Mouse (Mus musculus) kidney, postnatal 14 days (tissue): ENCODE results near the gene Hnrnpa1.
"Not testable (repeated sequence)": the region's sequence is repeated elsewhere in the genome, so short reads cannot be mapped to it uniquely, and the experiment has no call there.

Experiments
- DNase-seq: peaks from one replicate; pipeline ENCODE4 v3.0.0; 2022; ENCODE audit warnings: mixed read lengths

Hnrnpa1 gene

GRCm38 (mm10) chr15:103275943-103276342, 35.7 kb downstream of the Hnrnpa1 start:
- not testable (repeated sequence) for DNase-seq

- DNase-seq = no peak
These were observed 37.7 kb downstream of the Hnrnpa1 start for GRCm38 (mm10) chr15:103277949-103278348.

- peak; percentile 57 for DNase-seq
These were observed 39.5 kb downstream of the Hnrnpa1 start for GRCm38 (mm10) chr15:103279750-103280149.

GRCm38 (mm10) chr15:103280817-103281464, 40.7 kb downstream of the Hnrnpa1 start:
- DNase-seq = no peak

- no peak for DNase-seq
These were observed 41.4 kb downstream of the Hnrnpa1 start for GRCm38 (mm10) chr15:103281465-103282205.

- peak; percentile 60 for DNase-seq
These were observed 43.8 kb downstream of the Hnrnpa1 start for GRCm38 (mm10) chr15:103284066-103284465.

- DNase-seq = no peak
These were observed 44.4 kb downstream of the Hnrnpa1 start for GRCm38 (mm10) chr15:103284647-103285046.

- DNase-seq = peak; percentile 60
These were observed 45.7 kb downstream of the Hnrnpa1 start for GRCm38 (mm10) chr15:103285778-103286417.

- no peak for DNase-seq
These were observed 49.4 kb downstream of the Hnrnpa1 start for GRCm38 (mm10) chr15:103289600-103289999.

GRCm38 (mm10) chr15:103290417-103290816, 50.2 kb downstream of the Hnrnpa1 start:
- no peak for DNase-seq

GRCm38 (mm10) chr15:103290843-103291242, 50.6 kb downstream of the Hnrnpa1 start:
- DNase-seq = no peak

GRCm38 (mm10) chr15:103292673-103293345, 52.6 kb downstream of the Hnrnpa1 start:
- DNase-seq = no peak

- no peak for DNase-seq
These were observed 53.1 kb downstream of the Hnrnpa1 start for GRCm38 (mm10) chr15:103293375-103293774.

GRCm38 (mm10) chr15:103294649-103295048, 54.4 kb downstream of the Hnrnpa1 start:
- DNase-seq = no peak

GRCm38 (mm10) chr15:103295851-103296250, 55.6 kb downstream of the Hnrnpa1 start:
- DNase-seq = no peak
